Mouse (Mus musculus): ENCODE data around the gene Sema3b. TPM values are rescaled to one million over a fixed set of nuclear protein-coding genes. Genes with fewer than 3 reads are reported as not detected.

Sema3b gene
- total RNA-seq, 2 experiments from 2014 or later = 3.2 to 3.8 TPM

DNA sequence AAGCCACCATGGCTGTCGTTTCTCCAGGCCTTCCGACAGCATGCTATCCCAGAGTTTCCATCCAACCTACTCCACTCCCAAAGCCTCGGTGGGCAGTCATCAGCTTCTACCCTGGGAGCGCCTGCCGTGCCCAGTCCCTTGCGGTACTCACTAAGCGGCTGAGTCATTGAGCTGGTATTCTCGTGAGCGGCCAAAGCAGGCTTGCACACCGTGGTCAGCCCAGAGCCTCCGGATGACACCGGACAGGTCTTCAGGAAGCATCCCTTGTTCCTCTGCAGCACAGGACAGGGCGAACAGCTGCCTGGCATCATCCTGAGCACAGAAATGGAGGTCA, 10.5 kb upstream of the Sema3b start:
- DNase-seq (ENCODE audit: low spot score in 2 of 2) = no peak
- intact Hi-C loops (cut with DNase I) = no loop called here

DNA sequence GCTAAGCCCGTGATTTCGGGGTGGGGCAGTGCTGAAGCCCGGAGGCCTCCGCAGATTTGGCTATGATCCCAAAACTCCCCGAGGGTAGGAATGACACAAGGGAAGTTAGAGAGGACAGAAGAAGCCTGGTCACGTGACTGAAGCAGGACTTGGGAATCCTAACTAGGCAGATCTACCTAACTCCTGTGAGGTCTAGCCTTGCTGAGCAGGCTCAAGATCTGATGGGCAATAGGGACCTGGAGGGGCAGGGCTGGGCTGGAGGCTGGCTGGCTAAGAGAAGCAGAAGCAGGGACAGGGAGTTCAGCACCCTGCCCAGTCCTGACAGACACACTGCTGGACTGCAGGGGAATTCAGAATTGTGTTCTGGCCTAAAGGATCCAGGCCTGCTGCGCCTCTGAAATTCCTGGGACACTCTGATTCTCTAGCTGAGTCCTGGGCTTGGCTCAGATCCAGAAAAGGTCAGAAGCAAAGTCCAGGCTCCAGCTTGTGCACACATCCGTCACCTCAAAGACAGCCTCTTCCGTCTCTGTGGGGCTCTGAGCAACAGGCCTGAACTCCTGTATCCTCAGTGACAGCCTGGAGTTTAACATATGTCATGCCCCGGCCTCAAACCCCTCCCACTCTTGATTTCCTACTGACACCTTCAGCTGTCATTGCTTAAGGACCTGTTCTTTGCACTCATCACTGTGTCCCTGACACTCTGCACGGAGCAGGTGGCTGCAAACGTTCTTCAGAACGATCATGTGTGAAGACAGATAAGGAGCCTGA, 9.9 kb upstream of the Sema3b start:
- intact Hi-C loops (cut with DNase I) = no loop called here
- no peak for DNase-seq (ENCODE audit: low spot score in 2 of 2)

DNA sequence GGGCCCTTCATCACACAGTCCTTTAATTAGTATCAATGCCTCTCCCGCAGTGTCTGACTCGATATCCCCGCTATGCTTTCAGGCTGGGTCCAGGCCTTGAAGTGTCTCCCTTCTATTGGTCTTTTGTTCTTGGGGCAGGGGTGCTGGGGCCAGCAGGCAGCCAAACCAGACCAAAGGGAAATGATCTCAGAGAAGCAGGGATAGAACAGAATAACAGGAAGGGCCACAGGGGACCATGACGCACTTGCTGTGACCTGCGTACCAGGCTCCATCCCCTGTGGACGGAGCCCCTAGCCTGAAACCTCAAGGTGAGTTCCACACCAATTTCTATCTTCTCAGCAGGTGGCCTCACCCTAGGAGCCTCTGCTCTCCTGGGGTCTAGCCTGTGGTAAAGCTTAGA, 9.1 kb upstream of the Sema3b start:
- DNase-seq (ENCODE audit: low spot score in 2 of 2) = no peak
- intact Hi-C loops (cut with DNase I) = no loop called here

DNA sequence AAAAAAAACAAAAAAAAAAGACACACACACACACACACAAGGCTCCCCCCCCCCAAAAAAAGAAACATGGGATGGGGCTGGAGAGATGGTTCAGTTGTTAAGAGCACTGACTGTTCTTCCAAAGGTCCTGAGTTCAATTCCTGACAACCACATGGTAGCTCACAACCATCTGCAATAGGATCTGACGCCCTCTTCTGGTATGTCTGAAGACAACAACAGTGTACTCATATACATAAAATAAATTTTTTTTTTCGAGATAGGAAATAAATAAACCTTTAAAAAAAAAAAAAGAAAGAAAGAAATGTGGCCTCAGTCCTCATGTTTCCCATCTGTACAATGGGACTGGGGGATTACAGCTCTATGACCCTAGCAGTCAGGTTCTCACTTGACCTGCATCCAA, 8.4 kb upstream of the Sema3b start:
- intact Hi-C loops (cut with DNase I) = no loop called here
- DNase-seq (ENCODE audit: low spot score in 2 of 2) = no peak

DNA sequence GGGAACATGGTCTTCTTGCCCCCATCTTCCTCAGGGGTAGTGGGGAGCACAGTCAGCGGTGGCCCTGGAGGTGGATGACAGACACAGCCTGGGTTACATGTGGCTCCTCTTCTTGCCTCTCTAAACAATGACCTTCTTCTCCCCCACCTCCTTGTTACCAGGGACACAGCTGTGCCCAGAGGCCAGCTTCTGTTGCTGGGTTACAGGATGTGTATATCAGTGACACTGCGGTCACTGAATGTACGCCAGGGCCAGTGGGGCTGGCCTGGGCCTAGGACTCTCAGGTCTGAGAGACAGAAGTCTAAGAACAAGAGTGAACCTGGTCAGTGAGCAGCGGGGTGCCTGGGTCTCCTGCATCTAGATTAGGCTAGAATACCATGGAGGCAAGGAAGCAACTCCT, 6.0 kb upstream of the Sema3b start:
- no peak for DNase-seq (ENCODE audit: low spot score in 2 of 2)
- intact Hi-C loops (cut with DNase I) = no loop called here

DNA sequence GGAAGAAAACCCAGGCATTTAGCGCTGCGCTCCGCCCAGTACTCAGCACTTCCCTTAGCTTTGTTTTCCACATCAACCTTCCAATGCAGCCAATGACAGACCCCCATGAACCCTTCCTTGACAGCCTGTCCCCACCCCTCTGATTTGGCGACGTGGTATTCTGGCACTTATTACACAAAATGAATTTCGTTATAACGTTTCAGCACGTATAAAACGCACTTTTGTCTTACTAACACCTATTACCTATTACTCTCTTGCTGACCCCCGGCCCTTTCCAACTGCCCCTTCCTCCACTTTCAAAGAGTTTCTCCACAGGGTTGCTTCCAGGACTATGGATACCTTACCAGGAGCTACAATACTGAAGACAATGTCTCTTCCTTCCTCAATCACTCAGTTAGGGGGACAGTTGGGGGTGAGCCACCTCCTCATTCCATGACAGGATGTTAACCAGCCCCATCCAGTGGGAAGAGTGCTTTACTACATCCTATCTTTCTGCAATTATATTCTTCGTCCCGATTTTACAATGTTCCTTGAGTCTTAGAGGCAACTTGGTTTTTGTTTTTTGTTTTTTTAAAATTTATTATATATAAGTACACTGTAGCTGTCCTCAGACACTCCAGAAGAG, 4.0 kb upstream of the Sema3b start:
- intact Hi-C loops (cut with DNase I) = no loop called here
- DNase-seq (ENCODE audit: low spot score in 2 of 2) = no peak

DNA sequence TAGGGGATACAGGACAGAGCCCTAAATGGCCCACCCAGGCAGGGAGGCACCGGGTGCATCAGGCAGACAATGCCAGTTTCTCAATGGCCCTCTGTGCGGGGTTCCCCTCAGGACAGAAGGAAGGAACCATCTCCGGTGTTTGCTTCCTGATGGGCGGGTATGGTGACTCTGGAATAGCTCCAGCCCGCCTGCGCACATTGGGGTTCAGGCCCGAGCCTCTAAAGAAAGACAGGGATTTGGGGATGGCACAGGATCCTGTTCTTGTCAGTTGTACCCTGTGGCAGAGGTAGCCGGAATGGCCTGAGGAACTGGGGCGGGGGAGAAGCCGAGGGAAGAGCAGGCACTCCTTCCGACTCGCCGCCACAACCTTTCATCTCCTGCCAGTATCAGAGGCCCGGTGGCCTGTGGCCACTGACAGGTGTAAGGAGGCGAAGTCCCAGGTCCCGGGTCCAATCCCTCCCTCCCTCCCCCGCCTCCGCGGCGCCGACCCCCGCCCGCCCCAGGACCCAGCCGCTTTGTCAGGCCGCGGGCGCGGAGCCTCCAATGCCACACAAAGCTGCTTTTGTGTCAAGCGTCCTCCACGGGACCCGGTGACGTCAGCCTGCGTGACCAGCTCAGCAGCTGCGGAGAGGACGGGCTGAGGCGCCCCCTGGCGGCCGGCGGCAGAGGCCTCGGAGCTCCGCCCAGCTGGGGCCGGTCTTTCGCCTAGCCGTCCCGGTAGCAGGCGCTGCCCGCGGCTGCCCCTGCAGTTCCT, 3.3 kb upstream of the Sema3b start:
- peak; percentile 98 to 99 for DNase-seq (ENCODE audit: low spot score in 2 of 2)
- intact Hi-C loops (cut with DNase I) = no loop called here

DNA sequence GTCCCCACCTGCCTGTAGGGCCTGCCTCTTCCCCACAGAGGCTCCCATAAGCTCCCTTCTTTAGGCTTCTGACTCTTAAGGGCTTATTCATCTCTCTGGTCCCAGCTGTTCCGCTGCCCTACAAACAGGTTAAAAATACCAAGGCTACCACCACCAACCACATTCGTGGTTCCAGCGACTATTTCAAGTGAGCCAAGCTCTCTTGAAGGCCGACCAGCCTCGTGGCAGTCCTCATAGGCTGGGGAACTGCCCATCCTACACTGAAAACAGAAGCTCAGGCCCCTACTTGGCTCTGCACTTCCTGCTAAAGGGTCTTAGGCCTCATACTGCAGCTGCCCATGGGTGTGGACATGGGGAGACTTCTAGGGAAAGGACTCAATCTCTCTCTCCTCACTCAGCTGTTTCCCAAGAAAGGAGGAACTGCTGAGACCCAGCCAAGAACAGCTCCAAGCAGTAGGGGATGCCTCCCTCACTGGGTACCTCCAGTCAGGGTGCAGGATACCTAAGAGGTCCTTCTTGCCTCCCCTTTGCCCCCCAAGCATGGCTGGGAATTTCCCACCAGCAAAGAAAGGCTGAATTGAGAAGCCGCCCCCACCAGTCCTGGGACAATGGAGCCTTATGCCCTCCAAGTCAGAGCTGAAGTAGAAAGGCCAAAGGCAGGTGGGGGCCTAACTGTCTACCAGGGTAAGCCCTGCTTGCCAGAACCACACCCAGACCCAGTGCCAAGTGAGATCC, 2.6 kb upstream of the Sema3b start:
- intact Hi-C loops (cut with DNase I) = no loop called here

DNA sequence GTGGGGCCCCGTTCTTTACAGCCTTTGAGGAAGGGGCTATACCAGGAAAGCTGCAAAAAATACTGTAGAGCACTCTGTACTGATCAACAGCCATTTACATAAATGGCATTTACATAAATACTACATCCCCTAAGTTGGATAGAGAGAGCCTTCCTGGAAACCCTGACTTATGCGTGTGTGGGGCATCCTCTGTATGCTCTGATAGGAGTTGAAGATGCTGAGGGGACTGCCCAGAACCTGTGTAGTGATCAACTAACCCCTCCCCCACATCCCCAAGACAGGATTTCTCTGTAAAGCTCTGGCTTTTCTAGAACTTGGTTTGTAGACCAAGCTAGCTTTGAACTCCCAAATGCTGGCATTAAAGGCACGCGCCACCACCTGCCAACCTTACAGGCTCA, 403 bp upstream of the Sema3b start:
- no peak for DNase-seq (ENCODE audit: low spot score in 2 of 2)
- intact Hi-C loops (cut with DNase I) = no loop called here

More for the DNA sequence above, 2.6 kb upstream of the Sema3b start:
- DNase-seq (ENCODE audit: low spot score in 2 of 2) = peak; percentile 41 to 65

DNA sequence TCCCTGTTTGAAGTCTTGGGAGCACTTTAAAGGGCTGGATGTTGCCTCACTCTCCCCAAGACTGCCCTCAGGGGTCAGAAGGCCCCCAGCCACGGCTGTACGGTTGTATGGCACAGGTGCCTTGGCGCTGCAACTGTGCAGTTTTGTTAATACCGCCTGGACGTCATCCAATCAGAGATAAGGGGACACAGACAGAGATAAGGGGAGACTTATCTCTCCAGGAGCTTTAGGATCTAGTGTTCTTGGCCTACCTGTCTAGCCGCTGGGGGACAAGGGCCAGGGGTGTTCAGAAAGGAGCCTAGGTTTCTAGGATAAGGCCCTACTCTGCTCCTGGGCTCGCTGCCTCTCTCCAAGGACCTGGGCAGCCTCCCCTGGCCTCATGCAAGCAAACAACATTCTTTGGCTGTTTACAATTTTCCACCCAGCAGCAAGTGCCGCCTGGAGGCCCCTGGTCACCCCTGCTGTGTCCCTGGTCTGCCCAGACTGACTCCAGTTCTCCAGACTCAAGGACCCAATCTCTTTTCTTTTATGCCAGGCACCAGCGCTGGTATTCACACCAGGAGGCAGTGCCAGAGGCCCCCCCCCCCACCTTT, 1.3 kb downstream of the Sema3b start:
- DNase-seq (ENCODE audit: low spot score in 2 of 2) = no peak
- intact Hi-C loops (cut with DNase I) = no loop called here

DNA sequence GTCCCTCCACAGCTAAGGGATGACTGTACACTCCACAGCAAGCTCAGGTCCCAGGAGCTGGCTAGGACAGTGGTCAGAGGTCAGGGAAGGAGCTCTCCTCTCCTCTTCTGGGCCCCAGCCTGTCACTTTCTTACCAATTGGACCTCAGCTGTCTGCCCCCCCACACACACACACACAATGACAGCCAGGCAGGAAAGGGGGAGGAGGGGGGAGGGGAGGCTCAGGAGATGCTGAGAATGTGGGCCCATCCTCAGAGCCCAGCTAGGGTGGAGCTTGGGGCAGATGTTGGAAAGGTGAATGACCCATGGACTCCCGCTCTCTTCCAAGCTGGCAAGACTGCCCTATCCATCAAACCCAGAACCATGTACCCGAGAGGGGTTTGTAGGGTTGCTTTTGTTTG, 2.0 kb downstream of the Sema3b start:
- intact Hi-C loops (cut with DNase I) = no loop called here
- DNase-seq (ENCODE audit: low spot score in 2 of 2) = no peak

DNA sequence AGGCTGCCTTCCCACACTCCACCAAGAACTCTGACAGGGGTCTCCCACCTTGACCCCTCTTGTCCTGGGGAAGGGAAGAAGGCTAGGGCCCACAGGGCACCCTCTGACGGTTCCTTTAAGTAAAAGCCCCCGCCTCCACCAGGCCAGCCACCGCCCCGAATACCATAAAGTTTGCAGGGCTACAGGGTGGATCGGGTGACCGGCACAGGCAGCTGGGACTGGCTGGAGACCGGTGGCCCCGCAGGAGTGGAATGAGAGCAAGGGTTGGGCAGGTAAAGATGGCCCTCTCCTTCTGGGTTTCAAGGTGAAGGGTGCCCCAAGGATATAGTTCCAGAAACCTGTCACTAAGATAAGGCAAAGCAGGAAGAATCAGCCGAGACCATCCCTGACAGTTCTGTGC, 2.4 kb downstream of the Sema3b start:
- no peak for DNase-seq (ENCODE audit: low spot score in 2 of 2)
- intact Hi-C loops (cut with DNase I) = no loop called here

DNA sequence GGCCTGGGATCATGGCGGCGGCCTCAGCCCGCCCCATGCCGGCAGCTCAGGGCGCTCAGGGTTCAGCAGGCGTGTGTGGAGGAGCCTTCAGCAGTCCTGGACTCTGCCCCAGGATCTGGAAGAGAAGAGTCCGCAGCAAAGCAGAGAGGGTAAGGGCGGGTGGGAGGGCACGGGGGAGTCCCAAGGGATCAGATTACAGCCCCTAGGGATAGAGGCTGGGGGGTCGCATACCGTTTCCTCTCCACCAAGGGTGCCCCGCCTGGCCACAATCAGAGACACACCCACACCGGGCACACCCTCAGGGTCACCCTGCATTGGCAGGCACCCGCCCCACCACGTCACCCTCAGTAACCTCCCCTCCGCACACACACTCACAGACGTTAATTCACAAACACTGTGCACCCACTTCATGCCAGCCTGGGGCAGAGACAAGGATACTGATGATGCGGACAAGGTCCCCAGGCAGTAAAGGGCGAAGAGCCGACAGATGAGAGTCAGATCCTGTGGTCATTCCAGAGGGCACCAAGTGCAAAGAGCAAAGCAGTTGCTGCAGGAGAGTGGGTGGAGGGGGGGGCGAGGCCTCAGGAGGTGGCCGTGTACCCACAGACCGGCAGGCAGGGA, 3.9 kb downstream of the Sema3b start:
- intact Hi-C loops (cut with DNase I) = no loop called here
- DNase-seq (ENCODE audit: low spot score in 2 of 2) = no peak

DNA sequence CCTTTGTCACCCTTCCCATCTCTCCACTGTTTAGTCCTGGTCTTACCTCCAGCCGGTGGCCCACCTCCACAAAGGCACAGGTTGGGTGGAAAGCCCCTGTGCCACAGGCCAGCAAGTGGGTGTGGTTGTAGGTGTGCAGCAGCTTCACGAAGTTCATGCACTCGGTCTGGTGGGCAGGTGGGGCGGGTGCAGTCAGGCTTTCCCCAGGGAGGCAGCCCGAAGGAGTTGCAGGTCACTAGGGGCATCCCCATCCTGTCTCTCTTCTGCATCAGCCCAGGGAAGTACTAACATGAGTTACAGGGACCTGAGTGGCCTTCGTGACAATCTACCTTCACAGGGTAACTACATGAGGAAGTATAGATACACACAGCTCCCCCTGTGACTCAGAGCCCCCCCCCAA, 5.8 kb downstream of the Sema3b start:
- DNase-seq (ENCODE audit: low spot score in 2 of 2) = no peak
- intact Hi-C loops (cut with DNase I) = loop anchor here (2.0 to 5.0 kb wide), 2 partner anchors 74 to 134 kb away; no protein-coding TSS in a partner anchor

DNA sequence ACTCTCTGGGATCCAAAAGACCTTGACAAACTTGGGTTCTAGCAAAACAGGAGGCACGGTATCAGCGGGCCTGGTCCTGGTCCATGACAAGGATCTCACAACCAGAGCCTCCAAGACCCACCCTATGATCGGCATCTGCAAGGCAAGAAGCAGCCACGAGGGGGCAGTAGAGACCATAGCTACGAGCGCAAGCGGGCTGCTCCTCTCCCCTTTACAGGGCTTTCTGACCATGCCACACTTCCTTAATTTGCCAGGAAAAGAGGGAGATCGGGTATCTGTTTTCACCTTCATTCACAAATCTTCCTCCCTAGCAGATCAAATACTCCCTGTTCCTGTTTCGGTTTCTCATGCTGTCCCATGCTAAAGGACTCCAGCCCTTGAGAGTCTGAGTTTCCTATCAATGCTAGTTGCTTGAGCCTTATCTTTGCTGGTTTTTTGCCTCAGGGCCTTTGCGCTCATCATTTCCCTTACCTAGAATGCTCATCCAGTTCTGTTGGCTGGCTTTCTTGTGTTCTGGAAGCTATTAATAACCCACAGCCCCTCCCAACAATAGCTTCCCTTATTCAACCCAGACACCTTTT, 6.9 kb downstream of the Sema3b start:
- intact Hi-C loops (cut with DNase I) = loop anchor here (1.0 to 5.0 kb wide), 3 partner anchors 42 to 135 kb away; no protein-coding TSS in a partner anchor
- DNase-seq (ENCODE audit: low spot score in 2 of 2) = peak; percentile 89 to 95

DNA sequence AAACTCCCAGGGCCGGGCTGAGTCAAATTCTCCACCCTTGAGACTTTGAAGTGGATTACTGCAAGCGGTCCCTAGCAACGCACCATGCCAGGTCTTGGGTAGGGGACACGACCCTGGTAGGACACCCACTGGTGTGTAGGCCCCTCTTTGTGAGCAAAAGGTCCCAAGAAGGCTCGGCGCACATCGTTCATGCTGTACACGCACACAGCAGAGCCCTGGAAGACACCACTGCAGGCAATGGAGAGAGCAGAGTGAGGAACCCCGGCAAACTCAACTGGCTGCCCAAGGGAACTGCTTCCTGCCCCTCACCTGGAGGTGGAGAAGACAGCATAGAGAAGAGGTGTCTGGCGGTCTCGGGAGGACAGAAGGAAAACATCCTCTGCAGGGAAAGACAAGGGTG, 7.8 kb downstream of the Sema3b start:
- no peak for DNase-seq (ENCODE audit: low spot score in 2 of 2)
- intact Hi-C loops (cut with DNase I) = loop anchor here (5.0 kb wide), 1 partner anchor 136 kb away; no protein-coding TSS in a partner anchor

DNA sequence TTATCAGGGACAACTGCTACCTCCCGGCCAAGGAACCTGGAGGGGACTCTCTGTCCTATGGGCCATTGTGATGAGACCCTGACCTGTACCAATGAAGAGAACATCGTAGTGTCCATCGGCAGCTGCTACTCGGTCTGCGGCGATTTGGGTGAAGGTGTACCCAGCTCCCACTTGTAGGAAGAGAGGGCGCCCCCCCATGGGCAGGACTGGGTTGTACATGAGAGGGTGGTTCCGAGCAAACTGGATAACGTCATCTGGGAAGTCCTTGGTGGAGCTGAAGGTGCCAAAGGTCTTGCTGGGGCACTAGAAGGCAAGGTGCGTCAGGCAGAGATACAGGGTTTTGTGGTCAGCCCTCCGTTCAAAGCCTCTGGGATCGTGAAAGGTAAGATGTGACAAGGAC, 8.3 kb downstream of the Sema3b start:
- intact Hi-C loops (cut with DNase I) = loop anchor here (5.0 kb wide), 1 partner anchor 137 kb away; no protein-coding TSS in a partner anchor
- DNase-seq (ENCODE audit: low spot score in 2 of 2) = no peak

DNA sequence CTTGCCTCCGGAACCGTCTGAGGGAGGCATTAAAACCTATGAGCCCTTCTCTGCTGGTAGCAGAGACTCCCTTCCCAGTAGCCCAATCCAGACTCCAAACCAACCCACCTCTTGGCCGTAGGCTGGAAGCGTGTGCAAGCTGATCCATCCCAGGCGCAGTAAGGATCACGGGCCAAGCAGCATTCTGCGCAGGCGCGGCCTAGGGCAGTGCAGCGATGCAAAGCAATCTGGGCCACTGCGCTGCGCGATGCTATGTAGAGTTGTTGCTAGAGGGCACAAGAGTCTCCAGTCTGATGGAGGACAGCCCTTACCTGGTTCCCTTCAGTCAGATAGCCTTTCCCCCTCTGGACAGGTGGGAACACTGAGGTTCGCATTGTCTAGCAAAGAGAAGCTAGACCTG, 9.2 kb downstream of the Sema3b start:
- intact Hi-C loops (cut with DNase I) = loop anchor here (5.0 kb wide), 1 partner anchor 137 kb away; no protein-coding TSS in a partner anchor
- peak in 1 of 2 experiments; percentile 44 for DNase-seq (ENCODE audit: low spot score in 2 of 2)

DNA sequence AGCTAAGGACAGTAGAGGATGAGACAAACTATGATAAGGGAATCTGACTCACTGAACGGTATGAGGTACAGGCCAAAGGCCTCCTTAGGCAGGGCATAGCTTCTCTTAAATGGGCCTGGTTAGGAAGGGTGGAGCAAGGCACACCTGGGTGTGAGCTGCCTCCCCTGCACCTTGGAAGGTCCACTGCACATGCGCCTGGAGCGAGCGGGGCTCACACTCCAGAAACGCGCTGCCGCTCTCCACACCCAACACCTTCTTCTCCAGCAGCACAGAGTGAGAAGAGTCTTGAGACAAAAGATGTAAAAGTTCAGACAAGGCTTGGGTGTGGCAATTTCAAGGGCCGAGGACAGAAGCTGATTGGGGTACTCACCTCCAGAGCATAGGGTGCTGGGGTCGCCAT, 9.6 kb downstream of the Sema3b start:
- no peak for DNase-seq (ENCODE audit: low spot score in 2 of 2)
- intact Hi-C loops (cut with DNase I) = no loop called here
